Mouse (Mus musculus) liver, embryonic 14.5 days (tissue): ENCODE results near the gene Cacng6. TPM values are rescaled to one million over a fixed set of nuclear protein-coding genes. Genes with fewer than 3 reads are reported as not detected.

ENCODE experiments used
- ATAC-seq: fragments of 200-750 bp; cut with Nextera tagmentation; 2 replicates; pipeline ENCODE4 v1.8.0; 2017; ENCODE audit warnings: moderate number of reproducible peaks, mild to moderate bottlenecking, moderate library complexity; ENCODE audit not compliant: insufficient read depth
- DNase-seq, 3 experiments: peaks; one replicate each; pipeline ENCODE4 v3.0.0-alpha.2; 2012 to 2013; ENCODE audit warnings: low read depth in 3 of 3, low spot score in 3 of 3
- H3K27ac ChIP-seq: fragments of 300-500 bp; sonication (generic); 2 replicates; pipeline ENCODE4 v1.5.1; 2014; ENCODE audit warnings: moderate library complexity, mild to moderate bottlenecking, control low read depth, inconsistent platforms
- H3K27me3 ChIP-seq: fragments of 300-500 bp; sonication (generic); 2 replicates; pipeline ENCODE4 v1.6.1; 2014; ENCODE audit warnings: mild to moderate bottlenecking, low read length, moderate library complexity; ENCODE audit not compliant: control insufficient read depth, insufficient read depth
- H3K36me3 ChIP-seq: fragments of 300-500 bp; sonication (generic); replicated peaks from 2 replicates; pipeline ENCODE4 v1.6.1; 2014; ENCODE audit warnings: low read depth; ENCODE audit not compliant: control insufficient read depth, insufficient read depth
- H3K4me1 ChIP-seq, 2 experiments: fragments of 200-500 bp in 1 of 2; fragments of 300-500 bp in 1 of 2; sonication (generic) in 1 of 2; replicated peaks; 2 replicates each; pipeline ENCODE4 v1.6.1; 2012 to 2014; ENCODE audit warnings: antibody characterized with exemption in 1 of 2, inconsistent platforms in 1 of 2, low read length in 1 of 2; ENCODE audit not compliant: control insufficient read depth in 2 of 2, insufficient read depth in 2 of 2
- H3K4me2 ChIP-seq: fragments of 300-500 bp; sonication (generic); 2 replicates; pipeline ENCODE4 v1.6.1; 2014; ENCODE audit warnings: low read depth, mild to moderate bottlenecking, control low read depth, moderate library complexity
- H3K4me3 ChIP-seq, 2 experiments: fragments of 200-500 bp in 1 of 2; fragments of 300-500 bp in 1 of 2; sonication (generic) in 1 of 2; 2 replicates each; pipeline ENCODE4 v1.5.1; 2012 to 2014; ENCODE audit warnings: low read depth in 2 of 2, low read length in 2 of 2, mild to moderate bottlenecking in 2 of 2, control low read depth in 1 of 2, inconsistent platforms in 1 of 2, moderate library complexity in 1 of 2; ENCODE audit not compliant: insufficient read depth in 1 of 2
- H3K9ac ChIP-seq: fragments of 300-500 bp; sonication (generic); replicated peaks from 2 replicates; pipeline ENCODE4 v1.6.1; 2014; ENCODE audit warnings: mild to moderate bottlenecking, control low read depth, moderate library complexity
- H3K9me3 ChIP-seq: fragments of 300-500 bp; sonication (generic); 2 replicates; pipeline ENCODE4 v1.6.1; 2016; ENCODE audit warnings: low read length, mixed read lengths; ENCODE audit not compliant: control insufficient read depth
- CTCF ChIP-seq: IDR thresholded peaks from 2 replicates; pipeline ENCODE4 v1.5.1; 2016; ENCODE audit warnings: antibody characterized with exemption, low read depth, control low read depth
- EP300 ChIP-seq: IDR thresholded peaks from 2 replicates; pipeline ENCODE4 v1.6.1; 2016; ENCODE audit warnings: antibody characterized with exemption, low read depth
- WGBS: fragments of 180-500 bp; shearing (Covaris S2); extraction: QIAGEN DNeasy Blood & Tissue Kit; methylation state at CpG from one replicate; pipeline ENCODE4 v1.1.7; 2014; ENCODE audit not compliant: insufficient replicate concordance; 5-methylcytosine and 5-hydroxymethylcytosine counted together
- polyA plus RNA-seq, 2 experiments: library from polyadenylated mRNA; depleted of rRNA in 1 of 2; stranded (reverse) in 1 of 2; unstranded in 1 of 2; fragments of >200 nt; fragmentation: Nextera tagmentation in 1 of 2; extraction: Ambion mirVana in 1 of 2; gene quantifications; 2 replicates each; pipeline versions ENCODE4 v1.2.1 to v1.2.3; 2012 to 2014

Gene Cacng6
- polyA plus RNA-seq, 2 experiments = not detected

GRCm38 (mm10) chr7:3442476-3443062 lies 18.6 kb downstream of the Cacng6 start:
- H3K9ac ChIP-seq = no peak overlapping the region
- ATAC-seq (no peak), DNase-seq (no peak)
- H3K4me2 ChIP-seq = no peak overlapping the region
- H3K27ac ChIP-seq = no peak overlapping the region
- WGBS = 26% methylated on average over 10 of the region's 10 CpGs
- H3K4me3 ChIP-seq = no peak overlapping the region
- no peaks in the 10 kb centered on the region for H3K9me3 ChIP-seq
- no peaks in the 10 kb centered on the region for H3K27me3 ChIP-seq
- H3K36me3 ChIP-seq = no peaks in the 10 kb centered on the region
- H3K4me1 ChIP-seq = no peaks in the 10 kb centered on the region
- no peak for TF ChIP-seq EP300
- no peak for TF ChIP-seq CTCF

GRCm38 (mm10) chr7:3444678-3445077 lies 20.7 kb downstream of the Cacng6 start:
- DNase-seq = no peak
- 36% methylated on average over 3 of the region's 3 CpGs for WGBS

GRCm38 (mm10) chr7:3446584-3446983 lies 22.6 kb downstream of the Cacng6 start:
- TF ChIP-seq CTCF (no peak), EP300 (no peak)
- Histone ChIP-seq H3K4me3 (no peak overlapping the region), H3K9ac (no peak overlapping the region), H3K4me1 (no peaks in the 10 kb centered on the region), H3K27me3 (no peaks in the 10 kb centered on the region), H3K36me3 (no peaks in the 10 kb centered on the region), H3K27ac (no peak overlapping the region), H3K4me2 (no peak overlapping the region), H3K9me3 (no peaks in the 10 kb centered on the region)
- ATAC-seq (no peak), DNase-seq (no peak)
- WGBS = 64% methylated on average over 3 of the region's 3 CpGs

More at GRCm38 (mm10) chr7:3444678-3445077, 20.7 kb downstream of the Cacng6 start:
- no peak overlapping the region for H3K9ac ChIP-seq
- no peaks in the 10 kb centered on the region for H3K27me3 ChIP-seq
- H3K4me3 ChIP-seq = no peak overlapping the region
- no peak overlapping the region for H3K4me2 ChIP-seq
- H3K4me1 ChIP-seq = no peaks in the 10 kb centered on the region
- H3K36me3 ChIP-seq = no peaks in the 10 kb centered on the region
- no peak overlapping the region for H3K27ac ChIP-seq
- no peaks in the 10 kb centered on the region for H3K9me3 ChIP-seq
- ATAC-seq = no peak
- TF ChIP-seq CTCF = no peak
- TF ChIP-seq EP300 = no peak

DNA sequence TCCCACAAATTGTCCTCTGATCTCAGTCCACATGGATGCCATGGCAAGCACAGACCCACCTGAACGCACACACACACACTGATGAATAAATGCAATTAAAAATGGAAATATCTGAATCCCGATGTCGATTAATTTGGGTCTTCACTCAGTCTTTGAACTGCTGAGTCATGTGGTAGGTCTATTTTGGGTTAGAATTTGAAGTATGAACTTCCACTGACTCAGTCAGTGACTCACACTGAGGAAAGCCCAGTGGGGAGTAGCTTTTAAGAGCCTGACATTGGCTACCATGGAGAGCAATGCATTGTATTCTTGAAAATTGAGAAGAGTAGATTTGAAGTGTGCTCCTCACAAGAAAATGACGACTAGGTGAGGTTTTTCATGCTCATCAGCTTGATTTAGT lies 23.0 kb downstream of the Cacng6 start:
- Histone ChIP-seq H3K9ac (no peak overlapping the region), H3K27me3 (no peaks in the 10 kb centered on the region), H3K27ac (no peak overlapping the region), H3K9me3 (no peaks in the 10 kb centered on the region), H3K4me2 (no peak overlapping the region), H3K4me1 (no peaks in the 10 kb centered on the region), H3K4me3 (no peak overlapping the region), H3K36me3 (no peaks in the 10 kb centered on the region)
- TF ChIP-seq CTCF = no peak
- no peak for TF ChIP-seq EP300
- ATAC-seq (no peak), DNase-seq (no peak)
- 59% methylated on average over 4 of the region's 4 CpGs for WGBS

DNA sequence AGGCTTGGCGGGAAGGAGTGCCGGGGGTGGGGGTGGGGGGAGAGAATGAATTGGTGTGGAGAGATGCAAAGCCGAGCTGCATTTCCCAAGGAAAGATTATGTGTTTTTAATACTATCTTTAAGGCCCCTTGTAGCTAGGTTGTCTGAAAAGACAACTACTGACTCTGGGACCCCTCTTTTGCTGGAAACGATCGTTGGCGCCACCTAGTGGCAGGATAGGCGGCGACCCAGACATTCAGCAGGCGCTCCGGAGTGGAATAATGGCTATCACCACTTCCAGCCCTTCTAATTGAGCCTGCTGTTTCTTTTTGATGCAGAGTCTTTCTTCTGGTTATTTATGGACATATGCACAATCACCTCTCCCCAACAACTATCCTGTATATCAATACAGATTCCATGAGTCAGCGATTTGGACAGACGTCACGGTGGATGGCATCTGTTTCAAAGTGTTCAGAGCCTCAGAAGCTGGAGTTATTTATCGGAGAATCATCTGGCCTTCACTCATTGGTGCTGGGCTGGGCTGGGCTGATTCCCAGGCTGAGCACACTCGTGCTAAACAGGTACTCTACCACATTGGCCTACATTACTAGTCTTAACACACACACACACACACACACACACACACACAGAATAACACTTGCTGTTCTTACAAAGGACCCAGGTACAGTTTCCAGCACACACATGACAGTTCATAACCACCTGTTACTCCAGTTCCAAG lies 24.9 kb downstream of the Cacng6 start:
- Histone ChIP-seq H3K4me2 (no peak overlapping the region), H3K4me3 (no peak overlapping the region), H3K27me3 (no peaks in the 10 kb centered on the region), H3K36me3 (no peaks in the 10 kb centered on the region), H3K4me1 (no peaks in the 10 kb centered on the region), H3K9ac (no peak overlapping the region), H3K27ac (no peak overlapping the region), H3K9me3 (no peaks in the 10 kb centered on the region)
- ATAC-seq (no peak), DNase-seq (peak in 1 of 3 experiments; percentile 12)
- no peak for TF ChIP-seq EP300
- TF ChIP-seq CTCF = peak; percentile 82
- WGBS = 22% methylated on average over 15 of the region's 15 CpGs
